In the genomic region with DNA sequence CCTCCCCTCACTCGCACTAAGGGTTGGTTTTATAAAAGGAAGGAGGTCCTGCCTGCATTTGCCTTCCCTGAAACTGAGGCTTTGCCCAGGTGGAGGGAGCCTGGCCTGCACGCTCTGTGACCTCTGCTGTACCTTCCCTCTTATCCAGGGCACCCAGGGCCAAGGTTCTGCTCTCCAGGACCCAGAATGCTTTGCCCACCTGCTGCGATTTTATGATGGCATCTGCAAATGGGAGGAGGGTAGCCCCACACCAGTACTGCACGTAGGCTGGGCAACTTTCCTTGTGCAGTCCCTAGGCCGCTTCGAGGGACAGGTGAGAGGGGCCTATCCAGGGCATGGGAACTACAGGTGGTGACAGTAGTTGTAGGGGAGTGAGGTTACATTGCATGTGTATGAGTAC, we compare ENCODE assay signal across 17 mouse cellular contexts. TPM values are rescaled to one million over a fixed set of nuclear protein-coding genes. Genes with fewer than 3 reads are reported as not detected.
DNase-seq lines count a peak whose midpoint lies in the region; ATAC-seq lines count a peak whose summit lies in the region.
"Had no signal": no experiment of that assay in that cellular context is flagged by ENCODE, and none has a peak within 500 bp of the region (broad histone marks: within the 10 kb centered on the region; RNA-seq: fewer than 3 reads in every experiment).

No protein-coding gene starts in this region.

- H3K4me3 ChIP-seq in kidney, embryonic 16.5 days (ENCODE audit: low read length) = no peak overlapping the region
- H3K4me3 ChIP-seq in midbrain, embryonic 11.5 days (ENCODE audit: low read depth, low read length) = no peak overlapping the region
- H3K4me3 ChIP-seq in midbrain, embryonic 15.5 days = no peak overlapping the region
- H3K4me3 ChIP-seq: embryonic facial prominence, embryonic 13.5 days; forebrain, embryonic 15.5 days; limb, embryonic 13.5 days; neural tube, embryonic 15.5 days had no signal

- H3K9me3 ChIP-seq in kidney, embryonic 16.5 days (ENCODE audit: low read length) = no peaks in the 10 kb centered on the region
- no peaks in the 10 kb centered on the region for H3K9me3 ChIP-seq in midbrain, embryonic 11.5 days (ENCODE audit: control insufficient read depth, low read length)
- no peaks in the 10 kb centered on the region for H3K9me3 ChIP-seq in midbrain, embryonic 15.5 days
- H3K9me3 ChIP-seq: embryonic facial prominence, embryonic 13.5 days; forebrain, embryonic 10.5 days; forebrain, embryonic 15.5 days; limb, embryonic 13.5 days; neural tube, embryonic 15.5 days had no signal

- peak overlapping the region; percentile 65; the same call in 1 of the 2 replicates for H3K27ac ChIP-seq in kidney, embryonic 16.5 days (ENCODE audit: low read length)
- H3K27ac ChIP-seq in midbrain, embryonic 11.5 days (ENCODE audit: low read depth, low read length) = no peak overlapping the region
- H3K27ac ChIP-seq in midbrain, embryonic 15.5 days = no peak overlapping the region
- H3K27ac ChIP-seq: embryonic facial prominence, embryonic 13.5 days; forebrain, embryonic 10.5 days; forebrain, embryonic 15.5 days; hindbrain, embryonic 14.5 days; limb, embryonic 13.5 days; neural tube, embryonic 15.5 days had no signal

- no peak for ATAC-seq in kidney, embryonic 16.5 days (ENCODE audit: low FRiP score, low TSS enrichment)
- no peak for ATAC-seq in midbrain, embryonic 11.5 days (ENCODE audit: low FRiP score)
- ATAC-seq in midbrain, embryonic 15.5 days (replicated peaks) = no peak
- ATAC-seq: forebrain, embryonic 15.5 days had no signal

- peaks cover 37% of the 10 kb centered on the region for H3K36me3 ChIP-seq in kidney, embryonic 16.5 days (ENCODE audit: insufficient read depth, low read length)
- peaks cover 12% of the 10 kb centered on the region for H3K36me3 ChIP-seq in midbrain, embryonic 11.5 days (ENCODE audit: control insufficient read depth, insufficient read depth, low read length)
- peaks cover 38% of the 10 kb centered on the region for H3K36me3 ChIP-seq in midbrain, embryonic 15.5 days (replicated peaks)

- H3K4me1 ChIP-seq in kidney, embryonic 16.5 days (ENCODE audit: insufficient read depth, low read length) = peaks cover 43% of the 10 kb centered on the region
- H3K4me1 ChIP-seq in midbrain, embryonic 11.5 days (ENCODE audit: control insufficient read depth, insufficient read depth, low read length) = peaks cover 19% of the 10 kb centered on the region
- peaks cover 33% of the 10 kb centered on the region for H3K4me1 ChIP-seq in midbrain, embryonic 15.5 days

- WGBS in kidney, embryonic 16.5 days = 88% methylated on average over 6 of the region's 6 CpGs
- WGBS in midbrain, embryonic 11.5 days = 96% methylated on average over 6 of the region's 6 CpGs
- WGBS in midbrain, embryonic 15.5 days = 93% methylated on average over 6 of the region's 6 CpGs

- H3K9ac ChIP-seq in kidney, embryonic 16.5 days (replicated peaks; ENCODE audit: low read length) = no peak overlapping the region
- no peak overlapping the region for H3K9ac ChIP-seq in midbrain, embryonic 11.5 days (ENCODE audit: low read length)
- no peak overlapping the region for H3K9ac ChIP-seq in midbrain, embryonic 15.5 days
- H3K9ac ChIP-seq: embryonic facial prominence, embryonic 13.5 days; forebrain, embryonic 15.5 days; hindbrain, embryonic 14.5 days; limb, embryonic 13.5 days; neural tube, embryonic 15.5 days had no signal

- intact Hi-C loops in heart, postnatal 25 days (cut with DNase I) = loop anchor here (10.0 kb wide), 2 partner anchors 214 to 254 kb away; a partner anchor contains a TSS

- H3K27me3 ChIP-seq in kidney, embryonic 16.5 days (ENCODE audit: insufficient read depth, low read length) = no peaks in the 10 kb centered on the region
- no peaks in the 10 kb centered on the region for H3K27me3 ChIP-seq in midbrain, embryonic 11.5 days (ENCODE audit: control insufficient read depth, insufficient read depth, low read length)
- H3K27me3 ChIP-seq in midbrain, embryonic 15.5 days (replicated peaks) = 0 out of 2 replicates have a peak, but pooled peaks cover 3% of the 10 kb centered on the region
- H3K27me3 ChIP-seq: embryonic facial prominence, embryonic 13.5 days; forebrain, embryonic 15.5 days; limb, embryonic 13.5 days; neural tube, embryonic 15.5 days had no signal

- H3K4me2 ChIP-seq in kidney, embryonic 16.5 days (replicated peaks; ENCODE audit: low read depth, low read length) = no peak overlapping the region
- H3K4me2 ChIP-seq in midbrain, embryonic 11.5 days = no peak overlapping the region
- no peak overlapping the region for H3K4me2 ChIP-seq in midbrain, embryonic 15.5 days
- H3K4me2 ChIP-seq: embryonic facial prominence, embryonic 13.5 days; forebrain, embryonic 15.5 days; hindbrain, embryonic 14.5 days; limb, embryonic 13.5 days; neural tube, embryonic 15.5 days had no signal

- DNase-seq in heart, adult 11 months = peak; percentile 95
- DNase-seq in heart, postnatal 25 days (ENCODE audit: low spot score) = no peak
- DNase-seq in kidney, adult 8-10 months = no peak
- DNase-seq in midbrain, embryonic 11.5 days (ENCODE audit: low spot score, missing footprints) = peak; percentile 59
- no peak for DNase-seq in ovary, postnatal 36 days (ENCODE audit: low spot score)
- DNase-seq: cerebellum, adult 11 months; cerebellum, postnatal 10 days; midbrain, embryonic 14.5 days; right cerebral cortex, adult 18-20 months had no signal

RNA-seq across cellular contexts. Expression of a gene that starts 1.7 kb away (rescaled TPM):
- total RNA-seq in heart, postnatal 25 days (2021) = 10 to 100 TPM; 42.6 to 44.3 TPM
- 25.9 and 28.7 TPM in 2 replicates for polyA plus RNA-seq in kidney, embryonic 16.5 days (2015; fragmentation: Nextera tagmentation; extraction: Ambion mirVana)
- polyA plus RNA-seq in midbrain, embryonic 11.5 days (2014; fragmentation: Nextera tagmentation; extraction: Ambion mirVana) = 6.2 and 8.6 TPM in 2 replicates
- 20.0 and 21.7 TPM in 2 replicates for polyA plus RNA-seq in midbrain, embryonic 15.5 days (2015; fragmentation: Nextera tagmentation; extraction: Ambion mirVana)

RNA-seq across cellular contexts. Expression of a gene that starts 4.4 kb away (rescaled TPM):
- 10 to 100 TPM; 12.4 to 14.5 TPM for total RNA-seq in heart, postnatal 25 days (2021)
- polyA plus RNA-seq in kidney, embryonic 16.5 days (2015; fragmentation: Nextera tagmentation; extraction: Ambion mirVana) = 93.0 and 96.2 TPM in 2 replicates
- 51.2 and 54.7 TPM in 2 replicates for polyA plus RNA-seq in midbrain, embryonic 11.5 days (2014; fragmentation: Nextera tagmentation; extraction: Ambion mirVana)
- polyA plus RNA-seq in midbrain, embryonic 15.5 days (2015; fragmentation: Nextera tagmentation; extraction: Ambion mirVana) = 79.8 and 85.6 TPM in 2 replicates

RNA-seq across cellular contexts. Expression of a gene that starts 24.3 kb away (rescaled TPM):
- total RNA-seq in heart, postnatal 25 days (2021) = 10 to 100 TPM; 76.1 to 88.8 TPM
- polyA plus RNA-seq in kidney, embryonic 16.5 days (2015; fragmentation: Nextera tagmentation; extraction: Ambion mirVana) = 132 and 150 TPM in 2 replicates
- 186 and 215 TPM in 2 replicates for polyA plus RNA-seq in midbrain, embryonic 11.5 days (2014; fragmentation: Nextera tagmentation; extraction: Ambion mirVana)
- polyA plus RNA-seq in midbrain, embryonic 15.5 days (2015; fragmentation: Nextera tagmentation; extraction: Ambion mirVana) = 112 and 119 TPM in 2 replicates

RNA-seq across cellular contexts. Expression of a gene that starts 32.9 kb away (rescaled TPM):
- 10 to 100 TPM in 1 of 2 experiments, 1 to 10 TPM in 1; 9.4 to 12.0 TPM for total RNA-seq in heart, postnatal 25 days (2021)
- 0.80 and 1.5 TPM in 2 replicates for polyA plus RNA-seq in kidney, embryonic 16.5 days (2015; fragmentation: Nextera tagmentation; extraction: Ambion mirVana)
- 0.23 and 0.42 TPM in 2 replicates for polyA plus RNA-seq in midbrain, embryonic 11.5 days (2014; fragmentation: Nextera tagmentation; extraction: Ambion mirVana)
- polyA plus RNA-seq in midbrain, embryonic 15.5 days (2015; fragmentation: Nextera tagmentation; extraction: Ambion mirVana) = 0.40 and 0.47 TPM in 2 replicates

RNA-seq across cellular contexts. Expression of a gene that starts 45.0 kb away (rescaled TPM):
- total RNA-seq in heart, postnatal 25 days (2021) = 1,000 to 10,000 TPM; 1,128 to 1,145 TPM
- polyA plus RNA-seq in kidney, embryonic 16.5 days (2015; fragmentation: Nextera tagmentation; extraction: Ambion mirVana) = 36.2 and 38.3 TPM in 2 replicates
- 0.81 and 1.8 TPM in 2 replicates for polyA plus RNA-seq in midbrain, embryonic 11.5 days (2014; fragmentation: Nextera tagmentation; extraction: Ambion mirVana)
- polyA plus RNA-seq in midbrain, embryonic 15.5 days (2015; fragmentation: Nextera tagmentation; extraction: Ambion mirVana) = 5.9 and 9.5 TPM in 2 replicates

Comparison
In these comparisons a context has a peak if more than half of its experiments do, and no peak if none do; other contexts are left out.
1. DNase-seq: peak in heart, adult 11 months (single experiment) and midbrain, embryonic 11.5 days (single experiment); none in heart, postnatal 25 days (single experiment), kidney, adult 8-10 months (0 of 2) and ovary, postnatal 36 days (single experiment).